Mouse (Mus musculus) megakaryocyte, embryonic 14.5 days (primary cell): ENCODE results near the gene Dgke.

ENCODE experiments used
- FLI1 ChIP-seq: IDR thresholded peaks from 2 replicates; pipeline ENCODE4 v1.6.1; 2012; ENCODE audit warnings: low read length, inconsistent platforms, mixed read lengths
- GATA1 ChIP-seq: IDR thresholded peaks from 3 replicates; pipeline ENCODE4 v1.6.1; 2012; ENCODE audit warnings: mixed read lengths, low read length, inconsistent platforms, borderline replicate concordance

GRCm38 (mm10) chr11:89092714-89093113, 26.1 kb upstream of the Dgke start:
- TF ChIP-seq GATA1 (no peak), FLI1 (no peak)
